ENCODE assay signal across 8 mouse cellular contexts in genomic region chr9:52047821-52048649, GRCm38 (mm10). TPM values are rescaled to one million over a fixed set of nuclear protein-coding genes. Genes with fewer than 3 reads are reported as not detected.
DNase-seq lines count a peak whose midpoint lies in the region; ATAC-seq lines count a peak whose summit lies in the region.

No protein-coding gene starts in this region.

- intact Hi-C loops in left cerebral cortex, postnatal 10 days (cut with DNase I) = loop anchor here (5.0 kb wide), 1 partner anchor 71 kb away; no protein-coding TSS in a partner anchor

- peak; percentile 85 for ATAC-seq in activated CD4-positive, CD25-positive, alpha-beta regulatory T cell, adult 4 months
- ATAC-seq in common myeloid progenitor, adult 5-6 weeks (replicated peaks; ENCODE audit: low read depth, poor library complexity, severe bottlenecking) = peak; percentile 78
- ATAC-seq in megakaryocyte progenitor cell, adult 5-6 weeks (replicated peaks; ENCODE audit: poor library complexity) = peak; percentile 76

- peak; percentile 60 to 74 for DNase-seq in gastrocnemius, adult 8-10 months (ENCODE audit: low spot score in 2 of 2)
- DNase-seq in hindlimb bud, embryonic 11.5 days (ENCODE audit: extremely low spot score, low read depth, low spot score) = peak; percentile 28
- peak; percentile 59 to 91 for DNase-seq in left cerebral cortex, postnatal 10 days (ENCODE audit: extremely low spot score in 1 of 2, low spot score in 2 of 2)
- peak; percentile 82 to 84 for DNase-seq in right cerebral cortex, postnatal 10 days (ENCODE audit: low spot score in 2 of 2)
- DNase-seq in urinary bladder, postnatal 14 days (ENCODE audit: low spot score) = peak; percentile 81

RNA-seq across cellular contexts. Expression of gene Rdx, which starts 1.1 kb away (rescaled TPM):
- 10 to 100 TPM; 48.1 to 59.2 TPM for polyA plus RNA-seq in activated CD4-positive, CD25-positive, alpha-beta regulatory T cell, adult 4 months (2017; shearing (Covaris generic))
- total RNA-seq in common myeloid progenitor, adult 5-6 weeks (2017) = 249 and 252 TPM in 2 replicates
- 100 to 1,000 TPM; 110 to 119 (median 115) TPM for total RNA-seq in gastrocnemius, adult 8-10 months (2022)
- total RNA-seq in left cerebral cortex, postnatal 10 days (2021) = 10 to 100 TPM; 54.1 to 54.4 TPM
- total RNA-seq in megakaryocyte progenitor cell, adult 5-6 weeks (2015) = 95.2 and 95.3 TPM in 2 replicates
- 212 and 232 TPM in 2 replicates for total RNA-seq in megakaryocyte progenitor cell, adult 5-6 weeks (2017)

Comparison
In these comparisons a context has a peak if more than half of its experiments do, and no peak if none do; other contexts are left out.
1. Peak in every context shown above with its lines: DNase-seq and ATAC-seq.
2. DNase-seq: peak in every context shown above with its lines; median percentile 83 in right cerebral cortex, postnatal 10 days; 81 in urinary bladder, postnatal 14 days; 75 in left cerebral cortex, postnatal 10 days; 67 in gastrocnemius, adult 8-10 months; 28 in hindlimb bud, embryonic 11.5 days.